Mouse (Mus musculus) kidney, postnatal 0 days (tissue): ENCODE results near the gene Zyg11a. TPM values are rescaled to one million over a fixed set of nuclear protein-coding genes. Genes with fewer than 3 reads are reported as not detected.
"Not testable (repeated sequence)": the region's sequence is repeated elsewhere in the genome, so short reads cannot be mapped to it uniquely, and the experiment has no call there.

Source experiments
- ATAC-seq: fragments of 200-750 bp; cut with Nextera tagmentation; replicated peaks from 2 replicates; pipeline ENCODE4 v1.8.0; 2017; ENCODE audit warnings: low read depth, moderate number of reproducible peaks, moderate TSS enrichment, moderate library complexity; ENCODE audit not compliant: low FRiP score
- DNase-seq: peaks from one replicate; pipeline ENCODE4 v3.0.0-alpha.2; 2016; ENCODE audit warnings: low spot score
- H3K27ac ChIP-seq: fragments of 300-500 bp; sonication (generic); 2 replicates; pipeline ENCODE4 v1.5.1; 2014; ENCODE audit warnings: mild to moderate bottlenecking
- H3K27me3 ChIP-seq: fragments of 300-500 bp; sonication (generic); 2 replicates; pipeline ENCODE4 v1.6.1; 2014; ENCODE audit warnings: low read length, mixed read lengths; ENCODE audit not compliant: insufficient read depth
- H3K36me3 ChIP-seq: fragments of 300-500 bp; sonication (generic); 2 replicates; pipeline ENCODE4 v1.6.1; 2014; ENCODE audit warnings: low read length, mixed read lengths; ENCODE audit not compliant: insufficient read depth
- H3K4me1 ChIP-seq: fragments of 300-500 bp; sonication (generic); replicated peaks from 2 replicates; pipeline ENCODE4 v1.6.1; 2014; ENCODE audit warnings: antibody characterized with exemption, low read length, mixed read lengths; ENCODE audit not compliant: insufficient read depth
- H3K4me2 ChIP-seq: fragments of 300-500 bp; sonication (generic); 2 replicates; pipeline ENCODE4 v1.6.1; 2014; ENCODE audit warnings: mild to moderate bottlenecking, low read length, moderate library complexity, mixed read lengths
- H3K4me3 ChIP-seq: fragments of 300-500 bp; sonication (generic); replicated peaks from 2 replicates; pipeline ENCODE4 v1.5.1; 2014; ENCODE audit warnings: low read depth, low read length
- H3K9ac ChIP-seq: fragments of 300-500 bp; sonication (generic); 2 replicates; pipeline ENCODE4 v1.6.1; 2014; ENCODE audit warnings: low read depth, low read length
- H3K9me3 ChIP-seq: fragments of 300-500 bp; sonication (generic); replicated peaks from 2 replicates; pipeline ENCODE4 v1.6.1; 2016; ENCODE audit warnings: low read length, inconsistent platforms, mixed read lengths
- CTCF ChIP-seq: IDR thresholded peaks from 2 replicates; pipeline ENCODE4 v1.5.1; 2016; ENCODE audit warnings: antibody characterized with exemption, low read depth, mild to moderate bottlenecking, moderate library complexity
- WGBS: fragments of 180-500 bp; shearing (Covaris S2); extraction: QIAGEN DNeasy Blood & Tissue Kit; methylation state at CpG from one replicate; pipeline ENCODE4 v1.1.7; 2014; 5-methylcytosine and 5-hydroxymethylcytosine counted together
- polyA plus RNA-seq: library from polyadenylated mRNA; unstranded; fragments of >200 nt; fragmentation: Nextera tagmentation; extraction: Ambion mirVana; gene quantifications from 2 replicates; pipeline ENCODE4 v1.2.1, GENCODE M21; 2015

Gene Zyg11a
- polyA plus RNA-seq, 1 experiment from 2014 or later = 0.05 TPM

GRCm38 (mm10) chr4:108161936-108162335, 55.9 kb downstream of the Zyg11a start:
- no peaks in the 10 kb centered on the region for H3K27me3 ChIP-seq
- no peak overlapping the region for H3K4me3 ChIP-seq
- no peaks in the 10 kb centered on the region for H3K36me3 ChIP-seq
- DNase-seq (no peak), ATAC-seq (no peak)
- TF ChIP-seq CTCF = no peak
- H3K27ac ChIP-seq = no peak overlapping the region
- H3K4me2 ChIP-seq = no peak overlapping the region
- H3K9me3 ChIP-seq = no peaks in the 10 kb centered on the region
- H3K9ac ChIP-seq = no peak overlapping the region
- H3K4me1 ChIP-seq = 0 out of 2 replicates have a peak, but pooled peaks cover 6% of the 10 kb centered on the region
- WGBS = 95% methylated on average over 8 of the region's 8 CpGs

GRCm38 (mm10) chr4:108155141-108155540, 62.7 kb downstream of the Zyg11a start:
- not testable (repeated sequence) for H3K4me1 ChIP-seq, H3K4me3 ChIP-seq, H3K27ac ChIP-seq, H3K36me3 ChIP-seq, DNase-seq, H3K9ac ChIP-seq, H3K4me2 ChIP-seq, H3K27me3 ChIP-seq, ATAC-seq, H3K9me3 ChIP-seq
- 63% methylated on average over 1 of the region's 1 CpGs for WGBS

GRCm38 (mm10) chr4:108145554-108145953, 72.3 kb downstream of the Zyg11a start:
- not testable (repeated sequence) for H3K4me1 ChIP-seq, H3K9me3 ChIP-seq, H3K4me2 ChIP-seq, H3K36me3 ChIP-seq, H3K4me3 ChIP-seq, ATAC-seq, H3K27me3 ChIP-seq, H3K9ac ChIP-seq, DNase-seq
- peak overlapping the region; percentile 47; the same call in 1 of the 2 replicates for H3K27ac ChIP-seq
- 55% methylated on average over 3 of the region's 3 CpGs for WGBS

GRCm38 (mm10) chr4:108144880-108145279, 73.0 kb downstream of the Zyg11a start, which contains the start of gene Scp2:
Scp2 (minus strand) TSS chr4:108144998.
- peak; percentile 80 for ATAC-seq
- WGBS = 61% methylated on average over 1 of the region's 1 CpGs
- Histone ChIP-seq H3K36me3 (no peaks in the 10 kb centered on the region), H3K27me3 (no peaks in the 10 kb centered on the region), H3K4me1 (no peaks in the 10 kb centered on the region), H3K4me3 (0 out of 2 replicates have a peak within 1 kb of the TSS, but pooled peaks have one; percentile 11), H3K27ac (peak within 1 kb of the TSS; percentile 50), H3K9me3 (no peaks in the 10 kb centered on the region), H3K4me2 (peak within 1 kb of the TSS; percentile 36), H3K9ac (peak within 1 kb of the TSS; percentile 1; the same call in 1 of the 2 replicates)
- DNase-seq = peak; percentile 27
- TF ChIP-seq CTCF = no peak

GRCm38 (mm10) chr4:108143778-108144177, 74.1 kb downstream of the Zyg11a start:
- no peaks in the 10 kb centered on the region for H3K4me1 ChIP-seq
- DNase-seq (no peak), ATAC-seq (no peak)
- H3K27me3 ChIP-seq = no peaks in the 10 kb centered on the region
- no peaks in the 10 kb centered on the region for H3K36me3 ChIP-seq
- no peak overlapping the region for H3K9ac ChIP-seq
- no peaks in the 10 kb centered on the region for H3K9me3 ChIP-seq
- H3K27ac ChIP-seq = peak overlapping the region; percentile 31; the same call in 1 of the 2 replicates
- TF ChIP-seq CTCF = no peak
- H3K4me3 ChIP-seq = 0 out of 2 replicates have a peak overlapping the region, but pooled peaks have one; percentile 11
- H3K4me2 ChIP-seq = peak overlapping the region; percentile 36; the same call in 1 of the 2 replicates

GRCm38 (mm10) chr4:108143178-108143577, 74.7 kb downstream of the Zyg11a start:
- H3K27ac ChIP-seq, H3K9ac ChIP-seq, ATAC-seq, H3K4me2 ChIP-seq, DNase-seq, H3K27me3 ChIP-seq, H3K4me1 ChIP-seq, H3K36me3 ChIP-seq, H3K9me3 ChIP-seq, H3K4me3 ChIP-seq: not testable (repeated sequence)
- 88% methylated on average over 2 of the region's 2 CpGs for WGBS
- TF ChIP-seq CTCF = peak; percentile 44

GRCm38 (mm10) chr4:108136938-108137337, 80.9 kb downstream of the Zyg11a start:
- ATAC-seq (no peak), DNase-seq (no peak)
- Histone ChIP-seq H3K36me3 (no peaks in the 10 kb centered on the region), H3K27ac (no peak overlapping the region), H3K4me3 (no peak overlapping the region), H3K4me1 (no peaks in the 10 kb centered on the region), H3K4me2 (no peak overlapping the region), H3K27me3 (no peaks in the 10 kb centered on the region), H3K9ac (no peak overlapping the region), H3K9me3 (no peaks in the 10 kb centered on the region)
- TF ChIP-seq CTCF = no peak
- 83% methylated on average over 5 of the region's 5 CpGs for WGBS

Other genes starting within 250 kb of the Zyg11a start
- gene Slc1a7, start 249.7 kb downstream of the Zyg11a start, polyA plus RNA-seq = 0.05 TPM in 1 of 2 replicates, not detected in the other
- 1.2 and 1.4 TPM in 2 replicates for gene Podn, start 121.6 kb downstream of the Zyg11a start, polyA plus RNA-seq
- gene Scp2, start 73.0 kb downstream of the Zyg11a start, polyA plus RNA-seq = 363 and 369 TPM in 2 replicates
- gene Echdc2, start 52.6 kb downstream of the Zyg11a start, polyA plus RNA-seq = 41.6 and 44.6 TPM in 2 replicates
- gene Zyg11b, start 83.0 kb upstream of the Zyg11a start, polyA plus RNA-seq = 7.4 and 7.5 TPM in 2 replicates
- gene Coa7, start 110.1 kb upstream of the Zyg11a start, polyA plus RNA-seq = 66.6 and 66.8 TPM in 2 replicates
- gene Shisal2a, start 165.3 kb upstream of the Zyg11a start, polyA plus RNA-seq = 0.66 and 0.70 TPM in 2 replicates
- gene Gpx7, start 188.9 kb upstream of the Zyg11a start, polyA plus RNA-seq = 60.4 and 61.1 TPM in 2 replicates
- 56.6 and 56.9 TPM in 2 replicates for gene Tut4, start 241.4 kb upstream of the Zyg11a start, polyA plus RNA-seq